Mouse (Mus musculus): ENCODE results near the gene Ebf3. TPM values are rescaled to one million over a fixed set of nuclear protein-coding genes. Genes with fewer than 3 reads are reported as not detected.

The Ebf3 gene
- polyA plus RNA-seq, 1 experiment from 2014 or later, result 23.3 TPM

GRCm38 (mm10) chr7:137191889-137192288 lies 122.4 kb downstream of the Ebf3 start:
- peaks cover 13% of the 10 kb centered on the region for H3K27me3 ChIP-seq
- H3K4me3 ChIP-seq, result no peak overlapping the region
- no peak overlapping the region for H3K4me2 ChIP-seq (replicated peaks)
- H3K9ac ChIP-seq (replicated peaks), result no peak overlapping the region
- H3K36me3 ChIP-seq, result peaks cover 15% of the 10 kb centered on the region
- ATAC-seq (ENCODE audit: low FRiP score, low read depth), result peak; percentile 41; the same call in 1 of the 2 replicates
- H3K27ac ChIP-seq (replicated peaks), result peak overlapping the region; percentile 35
- WGBS, result 52% methylated on average over 12 of the region's 12 CpGs
- H3K4me1 ChIP-seq, result peaks cover 9% of the 10 kb centered on the region
- H3K9me3 ChIP-seq, result no peaks in the 10 kb centered on the region

GRCm38 (mm10) chr7:137172278-137172677 lies 142.0 kb downstream of the Ebf3 start:
- H3K4me1 ChIP-seq, result no peaks in the 10 kb centered on the region
- no peak overlapping the region for H3K27ac ChIP-seq (replicated peaks)
- H3K27me3 ChIP-seq, result no peaks in the 10 kb centered on the region
- no peaks in the 10 kb centered on the region for H3K36me3 ChIP-seq
- 0 out of 2 replicates have a peak, but pooled peaks cover 2% of the 10 kb centered on the region for H3K9me3 ChIP-seq
- 45% methylated on average over 9 of the region's 9 CpGs for WGBS
- H3K4me3 ChIP-seq, result no peak overlapping the region
- no peak overlapping the region for H3K9ac ChIP-seq (replicated peaks)
- H3K4me2 ChIP-seq (replicated peaks), result no peak overlapping the region
- no peak for ATAC-seq (ENCODE audit: low FRiP score, low read depth)

- Histone ChIP-seq H3K9me3 (no peaks in the 10 kb centered on the region), H3K4me1 (no peaks in the 10 kb centered on the region), H3K27ac (replicated peaks) (no peak overlapping the region), H3K27me3 (no peaks in the 10 kb centered on the region), H3K4me2 (replicated peaks) (no peak overlapping the region), H3K9ac (replicated peaks) (no peak overlapping the region), H3K4me3 (no peak overlapping the region), H3K36me3 (no peaks in the 10 kb centered on the region)
- ATAC-seq (ENCODE audit: low FRiP score, low read depth), result no peak
Observed at GRCm38 (mm10) chr7:137159086-137159485, 155.2 kb downstream of the Ebf3 start.

- 79% methylated on average over 2 of the region's 2 CpGs for WGBS
- no peaks in the 10 kb centered on the region for H3K9me3 ChIP-seq
- no peak for ATAC-seq (ENCODE audit: low FRiP score, low read depth)
- no peak overlapping the region for H3K4me3 ChIP-seq
- no peak overlapping the region for H3K4me2 ChIP-seq (replicated peaks)
- H3K4me1 ChIP-seq, result no peaks in the 10 kb centered on the region
- H3K9ac ChIP-seq (replicated peaks), result no peak overlapping the region
- no peak overlapping the region for H3K27ac ChIP-seq (replicated peaks)
- H3K27me3 ChIP-seq, result no peaks in the 10 kb centered on the region
- H3K36me3 ChIP-seq, result no peaks in the 10 kb centered on the region
Observed at GRCm38 (mm10) chr7:137154623-137155022, 159.6 kb downstream of the Ebf3 start.

- Histone ChIP-seq H3K27me3 (no peaks in the 10 kb centered on the region), H3K9me3 (no peaks in the 10 kb centered on the region), H3K4me2 (replicated peaks) (no peak overlapping the region), H3K36me3 (no peaks in the 10 kb centered on the region), H3K4me3 (no peak overlapping the region), H3K9ac (replicated peaks) (no peak overlapping the region), H3K27ac (replicated peaks) (no peak overlapping the region), H3K4me1 (0 out of 2 replicates have a peak, but pooled peaks cover 2% of the 10 kb centered on the region)
- WGBS, result 84% methylated on average over 2 of the region's 2 CpGs
- ATAC-seq (ENCODE audit: low FRiP score, low read depth), result no peak
Observed at GRCm38 (mm10) chr7:137151854-137152253, 162.4 kb downstream of the Ebf3 start.

GRCm38 (mm10) chr7:137147101-137147500 lies 167.1 kb downstream of the Ebf3 start:
- ATAC-seq (ENCODE audit: low FRiP score, low read depth), result no peak
- Histone ChIP-seq H3K9ac (replicated peaks) (no peak overlapping the region), H3K27ac (replicated peaks) (no peak overlapping the region), H3K36me3 (no peaks in the 10 kb centered on the region), H3K4me2 (replicated peaks) (no peak overlapping the region), H3K4me3 (no peak overlapping the region), H3K9me3 (0 out of 2 replicates have a peak, but pooled peaks cover 3% of the 10 kb centered on the region), H3K4me1 (peaks cover 2% of the 10 kb centered on the region; the same call in 1 of the 2 replicates), H3K27me3 (no peaks in the 10 kb centered on the region)
- 83% methylated on average over 12 of the region's 12 CpGs for WGBS

Other genes with a start within 250 kb of the Ebf3 start
- gene 9430038I01Rik, start 96.3 kb upstream of the Ebf3 start, polyA plus RNA-seq (2016; fragmentation: Nextera tagmentation; extraction: Ambion mirVana), result 13.3 and 15.2 TPM in 2 replicates
- 262 and 263 TPM in 2 replicates for gene Glrx3, start 123.2 kb upstream of the Ebf3 start, polyA plus RNA-seq (2016; fragmentation: Nextera tagmentation; extraction: Ambion mirVana)

All from midbrain, embryonic 12.5 days (tissue).